Mouse (Mus musculus) right cerebral cortex, postnatal 36 days (tissue): ENCODE data around the gene Tomm40l.
A peak's percentile ranks its signal among the peaks of the same experiment; 100 is the strongest.

Experiments used
- DNase-seq, 2 experiments: peaks; one replicate each; pipeline ENCODE4 v3.0.0; 2022; ENCODE audit warnings: low spot score in 2 of 2, mixed read lengths in 1 of 2

Gene Tomm40l

GRCm38 (mm10) chr1:171222238-171223155, at the start of gene Tomm40l:
Gene Tomm40l, minus strand, starts transcription at chr1:171222514.
- DNase-seq, result peak; percentile 96 to 98

DNA sequence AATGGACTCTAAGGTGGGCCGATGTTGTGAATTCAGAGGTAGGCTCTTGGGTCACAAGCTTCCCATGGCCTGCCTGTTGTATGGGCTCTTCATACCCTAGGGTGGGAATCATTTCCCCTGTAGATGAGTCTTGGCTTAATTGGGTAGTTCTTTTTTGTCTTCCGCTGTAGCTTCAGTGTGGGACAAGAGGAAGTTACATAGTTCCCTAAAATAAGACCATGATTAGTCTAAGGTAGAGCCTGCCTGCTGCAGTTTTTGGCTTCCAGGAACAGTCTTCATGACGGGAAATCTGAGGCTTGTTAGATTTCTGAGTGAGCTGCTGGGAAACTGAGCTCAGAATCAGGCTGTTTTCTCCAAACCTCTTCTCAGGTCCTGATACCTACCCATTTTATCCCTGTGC, 49.8 kb upstream of the Tomm40l start:
- DNase-seq, result no peak

- DNase-seq, result no peak
Measured at GRCm38 (mm10) chr1:171271622-171272021, 49.3 kb upstream of the Tomm40l start.

- DNase-seq, result no peak
Measured at GRCm38 (mm10) chr1:171271196-171271595, 48.9 kb upstream of the Tomm40l start.

- no peak for DNase-seq
Measured at GRCm38 (mm10) chr1:171270573-171270900, 48.2 kb upstream of the Tomm40l start.

DNA sequence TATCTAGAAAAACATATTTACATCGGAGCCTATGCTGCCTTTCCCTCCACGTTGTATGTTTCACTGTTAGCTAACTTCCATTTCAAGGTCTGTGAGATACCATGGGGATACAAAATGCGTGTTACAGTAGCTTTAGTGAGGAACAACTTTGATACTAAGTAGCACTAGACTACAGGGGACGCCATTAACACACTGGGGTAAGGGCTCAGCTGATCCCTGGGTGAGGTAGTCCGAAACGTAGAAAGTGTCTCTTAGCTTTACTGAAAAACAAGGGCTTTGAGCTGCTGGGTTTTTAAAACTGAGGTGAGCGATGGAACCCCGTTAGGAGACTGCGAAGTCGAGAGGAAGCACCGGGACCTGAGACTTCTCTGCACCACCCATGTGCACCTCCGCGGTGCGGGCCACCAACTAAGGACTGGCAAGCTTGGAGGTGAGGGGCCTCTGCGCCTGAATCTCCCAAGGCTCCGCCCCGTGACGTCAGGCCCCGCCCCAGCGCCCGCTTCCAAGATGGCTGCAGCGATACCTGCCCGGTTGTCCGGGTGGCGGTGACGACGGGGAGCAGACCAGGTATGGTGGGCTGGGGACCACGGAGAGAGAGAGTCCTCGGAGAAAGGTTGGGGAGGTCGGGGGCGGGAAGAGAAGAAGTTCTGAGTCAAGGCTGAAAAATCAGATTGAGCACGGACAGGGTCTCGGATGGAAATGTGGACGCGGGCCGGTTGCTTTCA, 47.7 kb upstream of the Tomm40l start, which contains the start of gene B4galt3:
Gene B4galt3, plus strand, starts transcription at position 481 of the 725 bp plus-strand sequence.
- peak; percentile 91 to 93 for DNase-seq

DNA sequence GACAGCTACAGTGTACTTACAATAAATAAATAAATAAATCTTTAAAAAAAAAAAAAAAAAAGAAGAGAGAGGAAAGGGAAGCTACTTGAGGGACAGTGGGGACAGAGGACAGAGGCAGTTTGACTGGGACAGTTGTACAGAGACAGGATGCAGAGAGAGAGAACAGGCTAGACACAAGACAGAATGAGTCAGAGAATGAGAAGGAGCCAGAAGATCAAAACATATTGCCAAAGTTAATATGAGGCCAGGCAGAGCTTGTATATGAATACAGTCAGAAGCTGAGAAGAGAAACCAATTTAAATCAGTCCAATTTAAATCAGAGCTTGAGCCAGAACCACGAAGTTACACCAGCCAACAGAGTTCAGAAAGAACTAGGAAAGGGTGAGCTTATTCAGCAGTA, 46.0 kb upstream of the Tomm40l start:
- DNase-seq, result no peak

- no peak for DNase-seq
Measured at GRCm38 (mm10) chr1:171265971-171266744, 43.8 kb upstream of the Tomm40l start.

- DNase-seq, result no peak
Measured at GRCm38 (mm10) chr1:171263666-171264461, 41.5 kb upstream of the Tomm40l start.

GRCm38 (mm10) chr1:171263185-171263611, 40.9 kb upstream of the Tomm40l start:
- DNase-seq, result no peak

DNA sequence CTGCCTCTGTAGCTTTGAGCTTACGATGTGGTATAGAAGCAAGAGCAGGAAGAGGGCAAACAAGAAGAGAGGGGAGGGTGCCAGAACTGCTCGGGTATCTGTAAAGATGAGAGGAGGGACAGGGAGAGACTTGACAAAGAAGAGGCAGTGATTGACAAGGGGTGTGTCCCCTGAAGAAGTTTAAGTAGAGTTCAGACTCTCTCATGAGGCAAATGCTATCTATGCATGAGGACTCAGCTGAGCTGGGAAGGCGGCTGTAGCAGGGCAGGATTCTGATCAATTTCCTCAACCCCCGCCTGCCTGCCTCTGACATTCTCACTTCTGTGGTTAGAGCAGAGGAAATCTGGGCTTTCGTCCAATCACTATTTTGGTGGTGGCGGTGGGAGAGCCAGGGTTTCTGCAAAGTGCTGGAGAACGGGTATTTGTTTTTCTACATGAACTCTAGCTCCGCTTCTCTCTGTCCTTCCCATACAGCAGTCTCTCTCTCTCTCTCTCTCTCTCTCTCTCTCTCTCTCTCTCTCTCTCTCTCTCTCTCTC, 40.3 kb upstream of the Tomm40l start:
- peak; percentile 80 to 85 for DNase-seq

DNA sequence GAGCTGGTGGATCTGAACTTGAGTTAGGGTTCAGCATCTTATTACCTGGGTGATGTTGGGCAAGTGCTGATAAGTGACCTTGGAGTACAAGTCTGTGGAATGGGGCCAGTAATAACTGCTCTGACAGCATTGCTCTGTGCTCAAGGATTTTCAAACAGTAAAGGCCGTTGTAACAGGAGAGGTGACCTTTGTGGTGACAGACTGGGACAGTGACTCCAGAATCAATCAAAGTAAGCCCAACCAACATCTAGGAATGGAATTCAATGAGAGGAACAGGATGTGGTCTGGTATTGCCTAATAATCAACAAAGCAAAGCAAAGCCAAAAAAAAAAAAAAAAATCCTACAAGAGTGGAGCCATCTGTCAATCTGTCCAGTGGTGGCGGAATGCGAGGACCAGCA, 38.0 kb upstream of the Tomm40l start:
- no peak for DNase-seq

DNA sequence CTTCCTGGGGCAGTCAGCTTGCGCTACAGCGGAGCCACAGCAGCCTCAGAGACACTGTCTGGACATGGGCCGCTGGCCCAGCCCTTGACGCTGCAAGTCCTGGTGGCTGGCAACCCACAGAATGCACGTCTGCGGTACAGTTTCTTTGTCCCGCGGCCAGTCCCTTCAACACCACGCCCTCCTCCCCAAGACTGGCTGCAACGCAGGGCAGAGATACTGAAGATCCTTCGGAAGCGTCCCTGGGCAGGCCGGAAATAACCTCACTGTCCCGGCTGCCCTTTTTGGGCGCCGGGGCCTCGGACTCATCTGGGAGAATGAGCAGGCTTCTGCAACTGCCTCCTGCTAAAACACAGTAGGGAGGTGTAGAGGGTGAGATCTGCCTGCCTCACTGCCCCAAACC, 36.6 kb upstream of the Tomm40l start:
- no peak for DNase-seq

- no peak for DNase-seq
Measured at GRCm38 (mm10) chr1:171257781-171258180, 35.5 kb upstream of the Tomm40l start.

- peak in 1 of 2 experiments; percentile 32 for DNase-seq
Measured at GRCm38 (mm10) chr1:171256937-171257548, 34.7 kb upstream of the Tomm40l start.

DNA sequence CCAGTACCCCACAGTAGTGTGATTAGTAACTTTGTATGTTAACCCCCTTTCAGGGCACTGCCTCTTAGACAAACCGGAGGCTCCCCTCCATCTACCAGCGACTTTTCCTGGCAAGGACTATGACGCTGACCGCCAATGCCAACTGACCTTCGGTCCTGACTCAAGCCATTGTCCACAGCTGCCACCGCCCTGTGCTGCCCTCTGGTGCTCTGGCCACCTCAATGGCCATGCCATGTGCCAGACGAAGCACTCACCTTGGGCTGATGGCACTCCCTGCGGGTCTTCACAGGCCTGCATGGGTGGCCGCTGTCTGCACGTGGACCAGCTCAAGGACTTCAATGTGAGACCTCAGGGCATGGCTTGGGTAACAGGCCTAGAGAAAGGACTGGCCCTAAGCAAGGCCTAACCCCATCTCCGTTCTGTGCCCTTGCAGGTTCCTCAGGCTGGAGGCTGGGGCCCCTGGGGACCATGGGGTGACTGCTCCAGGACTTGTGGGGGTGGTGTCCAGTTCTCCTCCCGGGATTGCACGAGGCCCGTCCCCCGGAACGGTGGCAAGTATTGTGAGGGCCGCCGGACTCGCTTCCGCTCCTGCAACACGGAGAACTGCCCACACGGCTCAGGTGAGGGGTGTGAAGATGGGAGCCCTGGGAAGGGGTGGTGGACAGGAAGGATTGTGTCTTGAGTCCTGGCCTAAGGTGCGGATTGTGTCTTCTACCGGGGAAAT, 33.9 kb upstream of the Tomm40l start:
- DNase-seq, result no peak

DNA sequence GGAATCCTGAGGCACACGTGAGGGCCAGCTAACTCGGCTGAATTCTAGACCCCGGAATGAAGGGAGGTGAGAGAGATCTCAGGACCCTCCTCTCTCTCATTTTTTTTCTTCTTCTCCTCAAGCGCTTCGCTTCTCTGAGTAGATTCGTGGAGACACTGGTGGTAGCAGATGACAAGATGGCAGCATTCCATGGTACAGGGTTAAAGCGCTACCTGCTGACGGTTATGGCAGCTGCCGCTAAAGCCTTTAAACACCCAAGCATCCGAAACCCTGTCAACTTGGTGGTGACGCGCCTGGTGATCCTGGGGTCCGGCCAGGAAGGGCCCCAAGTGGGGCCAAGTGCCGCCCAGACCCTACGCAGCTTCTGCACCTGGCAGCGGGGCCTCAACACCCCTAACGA, 30.1 kb upstream of the Tomm40l start:
- DNase-seq, result no peak

DNA sequence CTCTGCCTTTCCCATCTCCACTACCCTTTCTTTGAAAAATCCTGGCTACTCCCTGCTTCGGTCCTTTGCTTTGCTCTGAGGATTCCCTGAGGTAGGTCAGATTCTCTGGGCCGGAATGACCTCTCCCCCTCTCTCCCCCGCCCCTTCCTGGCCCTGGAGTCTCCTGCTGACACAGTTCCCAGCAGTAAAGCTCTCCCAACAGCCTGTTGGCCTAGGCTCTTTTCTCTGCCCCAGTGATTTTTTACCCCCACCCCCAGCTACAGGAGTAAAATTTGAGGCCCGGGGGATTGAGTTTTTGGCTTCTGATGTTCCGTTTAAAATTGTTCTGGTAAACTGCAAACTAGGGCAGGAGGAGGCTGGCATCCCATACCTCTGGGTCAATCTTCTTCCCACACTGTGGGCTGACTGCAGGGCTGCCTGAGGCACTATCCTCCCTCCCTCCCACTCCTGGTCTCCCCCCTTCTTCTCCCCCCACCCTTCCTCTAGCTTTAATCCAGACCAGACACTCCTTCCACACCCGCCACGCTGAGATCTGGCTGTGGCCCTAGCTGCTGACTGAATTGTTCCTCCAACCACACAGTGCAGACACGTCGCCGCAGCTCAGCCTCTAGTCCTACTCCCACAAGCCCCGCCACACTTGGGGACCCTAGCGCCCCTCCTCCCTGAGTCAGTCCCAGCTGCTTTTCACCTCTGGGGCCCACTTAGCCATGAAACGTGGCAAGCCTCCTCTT, 29.4 kb upstream of the Tomm40l start:
- no peak for DNase-seq
